Mouse (Mus musculus) midbrain, embryonic 11.5 days (tissue): Measurements from ENCODE around the gene Mical1. TPM values are rescaled to one million over a fixed set of nuclear protein-coding genes. Genes with fewer than 3 reads are reported as not detected.

ENCODE experiments used
- ATAC-seq: fragments of 200-750 bp; cut with Nextera tagmentation; 2 replicates; pipeline ENCODE4 v1.8.0; 2017; ENCODE audit warnings: moderate TSS enrichment, moderate library complexity; ENCODE audit not compliant: low FRiP score
- DNase-seq: peaks from one replicate; pipeline ENCODE4 v3.0.0; 2015; ENCODE audit warnings: low spot score; ENCODE audit errors: missing footprints
- H3K27ac ChIP-seq: fragments of 300-500 bp; sonication (generic); 2 replicates; pipeline ENCODE4 v1.5.1; 2014; ENCODE audit warnings: low read depth, low read length
- H3K27me3 ChIP-seq: fragments of 300-500 bp; sonication (generic); 2 replicates; pipeline ENCODE4 v1.6.1; 2014; ENCODE audit warnings: mild to moderate bottlenecking, low read length, moderate library complexity, mixed read lengths; ENCODE audit not compliant: control insufficient read depth, insufficient read depth
- H3K36me3 ChIP-seq: fragments of 300-500 bp; sonication (generic); 2 replicates; pipeline ENCODE4 v1.6.1; 2014; ENCODE audit warnings: mild to moderate bottlenecking, low read length, moderate library complexity, mixed read lengths; ENCODE audit not compliant: control insufficient read depth, insufficient read depth
- H3K4me1 ChIP-seq: fragments of 300-500 bp; sonication (generic); 2 replicates; pipeline ENCODE4 v1.6.1; 2014; ENCODE audit warnings: low read length; ENCODE audit not compliant: control insufficient read depth, insufficient read depth
- H3K4me2 ChIP-seq: fragments of 300-500 bp; sonication (generic); 2 replicates; pipeline ENCODE4 v1.6.1; 2014; ENCODE audit warnings: mild to moderate bottlenecking, moderate library complexity
- H3K4me3 ChIP-seq: fragments of 300-500 bp; sonication (generic); 2 replicates; pipeline ENCODE4 v1.5.1; 2014; ENCODE audit warnings: low read depth, low read length
- H3K9ac ChIP-seq: fragments of 300-500 bp; sonication (generic); 2 replicates; pipeline ENCODE4 v1.6.1; 2014; ENCODE audit warnings: low read length
- H3K9me3 ChIP-seq: fragments of 300-500 bp; sonication (generic); 2 replicates; pipeline ENCODE4 v1.6.1; 2016; ENCODE audit warnings: low read length; ENCODE audit not compliant: control insufficient read depth
- WGBS: fragments of 180-500 bp; shearing (Covaris S2); extraction: QIAGEN DNeasy Blood & Tissue Kit; methylation state at CpG from one replicate; pipeline ENCODE4 v1.1.7; 2014; 5-methylcytosine and 5-hydroxymethylcytosine counted together
- polyA plus RNA-seq: library from polyadenylated mRNA; unstranded; fragments of >200 nt; fragmentation: Nextera tagmentation; extraction: Ambion mirVana; gene quantifications from 2 replicates; pipeline ENCODE4 v1.2.1, GENCODE M21; 2014

Mical1 gene
- 34.0 and 36.6 TPM in 2 replicates for polyA plus RNA-seq

GRCm38 (mm10) chr10:41476171-41477017 is at the start of gene Mical1:
Gene Mical1 (plus strand): TSS chr10:41476314.
- Histone ChIP-seq H3K4me1 (peaks cover 19% of the 10 kb centered on the region), H3K9me3 (no peaks in the 10 kb centered on the region), H3K36me3 (peaks cover 2% of the 10 kb centered on the region; the same call in 1 of the 2 replicates), H3K27ac (peak within 1 kb of the TSS; percentile 82), H3K9ac (peak within 1 kb of the TSS; percentile 86), H3K27me3 (no peaks in the 10 kb centered on the region), H3K4me2 (peak within 1 kb of the TSS; percentile 89), H3K4me3 (peak within 1 kb of the TSS; percentile 60)
- WGBS = under 1% methylated on average over 35 of the region's 35 CpGs
- ATAC-seq (peak; percentile 76), DNase-seq (peak; percentile 96)

GRCm38 (mm10) chr10:41426368-41426767 is 49.7 kb upstream of the Mical1 start:
- H3K4me3 ChIP-seq = no peak overlapping the region
- WGBS = 60% methylated on average over 6 of the region's 6 CpGs
- H3K36me3 ChIP-seq = no peaks in the 10 kb centered on the region
- no peak for ATAC-seq
- no peaks in the 10 kb centered on the region for H3K4me1 ChIP-seq
- H3K27ac ChIP-seq = no peak overlapping the region
- H3K9ac ChIP-seq = no peak overlapping the region
- H3K9me3 ChIP-seq = no peaks in the 10 kb centered on the region
- no peak for DNase-seq
- no peak overlapping the region for H3K4me2 ChIP-seq
- H3K27me3 ChIP-seq = no peaks in the 10 kb centered on the region

- H3K9me3 ChIP-seq = no peaks in the 10 kb centered on the region
- no peak overlapping the region for H3K4me3 ChIP-seq
- peaks cover 5% of the 10 kb centered on the region for H3K27me3 ChIP-seq
- no peak for ATAC-seq
- H3K4me1 ChIP-seq = no peaks in the 10 kb centered on the region
- 25% methylated on average over 4 of the region's 4 CpGs for WGBS
- no peak overlapping the region for H3K27ac ChIP-seq
- DNase-seq = peak; percentile 85
- H3K4me2 ChIP-seq = no peak overlapping the region
- no peak overlapping the region for H3K9ac ChIP-seq
- H3K36me3 ChIP-seq = no peaks in the 10 kb centered on the region
Observed at GRCm38 (mm10) chr10:41434624-41435023, 41.5 kb upstream of the Mical1 start.

- WGBS = 38% methylated on average over 3 of the region's 3 CpGs
- Histone ChIP-seq H3K4me1 (no peaks in the 10 kb centered on the region), H3K4me3 (no peak overlapping the region), H3K9ac (no peak overlapping the region), H3K36me3 (no peaks in the 10 kb centered on the region), H3K27ac (no peak overlapping the region), H3K9me3 (no peaks in the 10 kb centered on the region), H3K27me3 (peaks cover 5% of the 10 kb centered on the region), H3K4me2 (no peak overlapping the region)
- ATAC-seq = no peak
- DNase-seq = no peak
Observed at GRCm38 (mm10) chr10:41435141-41435540, 41.0 kb upstream of the Mical1 start.

- no peaks in the 10 kb centered on the region for H3K36me3 ChIP-seq
- peaks cover 8% of the 10 kb centered on the region; the same call in 1 of the 2 replicates for H3K4me1 ChIP-seq
- 90% methylated on average over 1 of the region's 1 CpGs for WGBS
- no peak overlapping the region for H3K4me2 ChIP-seq
- no peak overlapping the region for H3K27ac ChIP-seq
- no peak overlapping the region for H3K9ac ChIP-seq
- H3K4me3 ChIP-seq = no peak overlapping the region
- no peaks in the 10 kb centered on the region for H3K9me3 ChIP-seq
- H3K27me3 ChIP-seq = no peaks in the 10 kb centered on the region
- ATAC-seq (no peak), DNase-seq (no peak)
Observed at GRCm38 (mm10) chr10:41448216-41448615, 27.9 kb upstream of the Mical1 start.

DNA sequence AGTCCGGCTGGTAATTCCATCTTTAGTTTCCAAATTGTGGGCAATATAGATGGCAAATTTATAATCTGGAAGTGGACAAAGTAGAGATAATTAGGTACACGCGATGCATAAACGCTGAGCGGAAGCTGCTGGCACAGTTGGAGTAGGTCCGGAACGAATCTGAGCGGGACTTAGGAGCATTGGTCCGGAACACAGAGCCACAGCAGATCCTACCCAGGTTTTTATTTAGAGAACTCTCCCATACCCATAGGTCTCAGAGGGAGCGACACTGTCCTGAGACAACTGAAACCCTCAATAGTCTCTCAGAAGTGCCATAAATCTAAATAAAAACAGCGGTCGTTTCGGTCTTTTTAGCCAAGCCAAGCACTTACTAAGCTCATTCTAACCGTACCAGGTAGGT is 26.4 kb upstream of the Mical1 start:
- ATAC-seq = peak; percentile 66
- Histone ChIP-seq H3K4me1 (peaks cover 8% of the 10 kb centered on the region; the same call in 1 of the 2 replicates), H3K4me3 (peak overlapping the region; percentile 89), H3K36me3 (no peaks in the 10 kb centered on the region), H3K4me2 (peak overlapping the region; percentile 77), H3K9me3 (no peaks in the 10 kb centered on the region), H3K27ac (peak overlapping the region; percentile 41; the same call in 1 of the 2 replicates), H3K9ac (peak overlapping the region; percentile 79), H3K27me3 (no peaks in the 10 kb centered on the region)
- no peak for DNase-seq
- WGBS = 14% methylated on average over 14 of the region's 14 CpGs

DNA sequence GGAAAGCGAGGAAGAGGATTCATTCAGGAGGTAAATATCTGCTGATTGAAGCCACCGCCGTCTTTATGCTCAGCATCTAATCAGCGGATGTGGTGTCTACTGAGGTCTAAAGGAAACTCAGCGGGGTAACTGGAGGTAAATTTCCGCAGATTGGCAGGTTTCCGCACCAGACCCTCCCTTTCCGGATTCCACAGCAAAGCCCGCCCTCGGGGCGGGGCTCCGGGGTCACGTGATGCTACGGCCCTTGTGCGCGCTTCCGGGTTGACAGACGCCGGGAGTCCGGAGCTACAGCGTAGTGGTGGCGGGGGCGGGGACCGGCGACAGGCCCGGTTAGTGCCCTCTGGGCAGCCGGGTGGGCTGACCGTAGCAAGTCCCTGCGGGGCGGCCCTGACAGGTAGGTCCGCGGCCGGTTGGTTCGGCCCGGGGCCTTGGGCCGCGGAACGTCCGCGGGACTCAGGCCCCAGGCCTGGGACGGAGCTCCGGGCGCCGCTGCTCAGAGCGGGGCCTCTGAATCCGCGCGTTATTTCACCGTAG is 25.9 kb upstream of the Mical1 start, which contains the start of gene Zbtb24:
Gene Zbtb24, plus strand, starts transcription at position 247 of the 534 bp plus-strand sequence.
- DNase-seq (peak; percentile 100), ATAC-seq (peak; percentile 97)
- H3K9ac ChIP-seq = peak within 1 kb of the TSS; percentile 79
- no peaks in the 10 kb centered on the region for H3K27me3 ChIP-seq
- peaks cover 8% of the 10 kb centered on the region; the same call in 1 of the 2 replicates for H3K4me1 ChIP-seq
- WGBS = under 1% methylated on average over 49 of the region's 49 CpGs
- no peaks in the 10 kb centered on the region for H3K36me3 ChIP-seq
- H3K4me2 ChIP-seq = peak within 1 kb of the TSS; percentile 77
- peak within 1 kb of the TSS; percentile 89 for H3K4me3 ChIP-seq
- H3K9me3 ChIP-seq = no peaks in the 10 kb centered on the region
- peak within 1 kb of the TSS; percentile 41; the same call in 1 of the 2 replicates for H3K27ac ChIP-seq

DNA sequence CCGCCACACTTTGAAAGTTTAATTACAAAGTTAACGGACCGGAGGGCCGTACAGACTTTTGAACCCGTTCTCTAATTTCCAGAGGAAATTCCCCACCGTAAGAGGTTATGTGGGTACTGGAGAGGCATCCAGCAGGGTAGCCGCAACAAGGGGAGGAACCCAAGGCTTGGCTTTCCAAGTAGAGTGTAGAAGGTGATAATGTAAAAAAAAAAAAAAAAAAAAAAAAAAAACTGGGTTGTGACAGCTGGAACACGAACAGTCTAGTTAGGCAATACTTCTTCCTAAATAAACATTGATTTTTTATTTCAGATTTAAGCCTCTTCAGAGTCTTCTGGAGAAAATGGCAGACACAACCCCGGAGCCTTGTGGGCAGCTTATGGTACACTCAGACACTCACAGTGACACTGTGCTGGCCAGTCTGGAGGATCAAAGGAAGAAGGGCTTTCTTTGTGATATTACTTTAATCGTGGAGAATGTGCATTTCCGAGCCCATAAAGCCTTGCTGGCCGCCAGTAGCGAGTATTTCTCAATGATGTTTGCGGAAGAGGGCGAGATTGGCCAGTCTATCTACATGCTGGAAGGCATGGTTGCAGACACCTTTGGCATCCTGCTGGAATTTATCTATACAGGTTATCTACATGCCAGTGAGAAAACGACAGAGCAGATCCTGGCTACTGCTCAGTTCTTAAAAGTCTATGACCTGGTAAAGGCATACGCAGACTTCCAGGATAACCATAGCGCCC is 25.2 kb upstream of the Mical1 start:
- H3K4me2 ChIP-seq = peak overlapping the region; percentile 77
- H3K4me3 ChIP-seq = peak overlapping the region; percentile 89
- H3K27ac ChIP-seq = no peak overlapping the region
- WGBS = 60% methylated on average over 18 of the region's 18 CpGs
- H3K4me1 ChIP-seq = peaks cover 8% of the 10 kb centered on the region; the same call in 1 of the 2 replicates
- no peaks in the 10 kb centered on the region for H3K9me3 ChIP-seq
- no peaks in the 10 kb centered on the region for H3K27me3 ChIP-seq
- H3K36me3 ChIP-seq = no peaks in the 10 kb centered on the region
- peak overlapping the region; percentile 79 for H3K9ac ChIP-seq
- ATAC-seq (0 out of 2 replicates have a peak, but pooled peaks have one; percentile 1), DNase-seq (no peak)
